Mouse (Mus musculus) naive thymus-derived CD4-positive, alpha-beta T cell, adult 2 months (primary cell): ENCODE data around the gene Gm11114.

Experiments used
- DNase-seq: peaks from one replicate; pipeline ENCODE4 v3.0.0-alpha.2; 2011; ENCODE audit warnings: low read depth

The Gm11114 gene

GRCm38 (mm10) chr9:85312473-85312872, at the start of gene Gm11114:
TSS of gene Gm11114 (plus strand) at chr9:85312773.
- DNase-seq = no peak

- no peak for DNase-seq
Measured at GRCm38 (mm10) chr9:85266847-85267246, 45.7 kb upstream of the Gm11114 start.

- no peak for DNase-seq
Measured at GRCm38 (mm10) chr9:85274114-85274513, 38.5 kb upstream of the Gm11114 start.

GRCm38 (mm10) chr9:85302849-85303248, 9.7 kb upstream of the Gm11114 start:
- DNase-seq = no peak

GRCm38 (mm10) chr9:85303378-85303777, 9.2 kb upstream of the Gm11114 start:
- no peak for DNase-seq

GRCm38 (mm10) chr9:85316122-85316521, 3.5 kb downstream of the Gm11114 start:
- no peak for DNase-seq

GRCm38 (mm10) chr9:85320167-85320951, 7.8 kb downstream of the Gm11114 start:
- no peak for DNase-seq

- no peak for DNase-seq
Measured at GRCm38 (mm10) chr9:85324158-85324875, 11.7 kb downstream of the Gm11114 start.

GRCm38 (mm10) chr9:85325201-85325868, 12.8 kb downstream of the Gm11114 start:
- DNase-seq = peak; percentile 11

- DNase-seq = peak; percentile 38
Measured at GRCm38 (mm10) chr9:85326292-85327241, 14.0 kb downstream of the Gm11114 start.

GRCm38 (mm10) chr9:85327242-85328211, 15.0 kb downstream of the Gm11114 start, which contains the start of gene Tent5a:
TSS of gene Tent5a (minus strand) at chr9:85327348.
- DNase-seq = peak; percentile 87

- peak; percentile 90 for DNase-seq
Measured at GRCm38 (mm10) chr9:85328259-85328658, 15.7 kb downstream of the Gm11114 start.

- DNase-seq = no peak
Measured at GRCm38 (mm10) chr9:85331521-85331920, 18.9 kb downstream of the Gm11114 start.

- DNase-seq = no peak
Measured at GRCm38 (mm10) chr9:85336046-85336445, 23.5 kb downstream of the Gm11114 start.

- DNase-seq = no peak
Measured at GRCm38 (mm10) chr9:85340303-85340702, 27.7 kb downstream of the Gm11114 start.

- no peak for DNase-seq
Measured at GRCm38 (mm10) chr9:85342892-85343785, 30.6 kb downstream of the Gm11114 start.

- DNase-seq = no peak
Measured at GRCm38 (mm10) chr9:85347823-85348523, 35.4 kb downstream of the Gm11114 start.

GRCm38 (mm10) chr9:85355559-85355958, 43.0 kb downstream of the Gm11114 start:
- DNase-seq = no peak
